Mouse (Mus musculus) testis, adult 2 months (tissue): ENCODE results near the gene Fntb.

Source experiments
- CTCF ChIP-seq: fragments of 200-500 bp; IDR thresholded peaks from 2 replicates; pipeline ENCODE4 v1.5.1; 2012; ENCODE audit warnings: low read depth, mild to moderate bottlenecking, inconsistent platforms, low read length, moderate library complexity; ENCODE audit not compliant: control insufficient read depth, insufficient read depth, insufficient replicate concordance
- POLR2A ChIP-seq: fragments of 200-500 bp; IDR thresholded peaks from 2 replicates; pipeline ENCODE4 v1.6.1; 2012; ENCODE audit warnings: low read depth, mild to moderate bottlenecking, inconsistent platforms, low read length, moderate library complexity; ENCODE audit not compliant: control insufficient read depth

DNA sequence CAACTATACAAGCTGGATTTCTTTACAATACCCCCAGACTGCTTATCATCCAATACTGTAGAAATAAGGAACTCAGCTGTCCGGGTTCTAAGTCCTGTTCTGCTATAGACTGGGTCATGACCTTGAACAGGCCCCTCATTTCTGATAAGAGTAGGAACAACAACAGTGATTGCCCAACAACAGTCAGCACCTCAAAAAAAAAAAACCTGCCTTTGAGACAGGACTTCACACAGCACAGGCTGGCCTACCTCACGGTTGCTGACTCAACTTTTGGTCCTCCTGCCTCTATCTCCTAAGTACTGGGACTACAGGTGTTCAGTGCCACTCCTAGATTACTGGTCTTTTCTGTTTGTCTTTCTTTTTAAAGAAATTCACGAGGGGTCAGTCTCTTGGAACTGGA lies 183.4 kb downstream of the Fntb start:
- TF ChIP-seq CTCF (no peak), POLR2A (no peak)
